Mouse (Mus musculus) heart, adult 2 months (tissue): Measurements from ENCODE around the gene Fbxw7.

Experiments
- CTCF ChIP-seq: fragments of 200-600 bp; IDR thresholded peaks from 2 replicates; pipeline ENCODE4 v1.8.1; 2022; ENCODE audit warnings: antibody characterized with exemption, mild to moderate bottlenecking, moderate library complexity
- EP300 ChIP-seq: fragments of 200-500 bp; IDR thresholded peaks from 2 replicates; pipeline ENCODE4 v1.6.1; 2011; ENCODE audit warnings: low read depth, low read length, control low read depth; ENCODE audit not compliant: insufficient read depth
- POLR2A ChIP-seq: fragments of 200-500 bp; IDR thresholded peaks from 2 replicates; pipeline ENCODE4 v1.6.1; 2011; ENCODE audit warnings: mild to moderate bottlenecking, low read depth, low read length, control low read depth; ENCODE audit not compliant: insufficient read depth

DNA sequence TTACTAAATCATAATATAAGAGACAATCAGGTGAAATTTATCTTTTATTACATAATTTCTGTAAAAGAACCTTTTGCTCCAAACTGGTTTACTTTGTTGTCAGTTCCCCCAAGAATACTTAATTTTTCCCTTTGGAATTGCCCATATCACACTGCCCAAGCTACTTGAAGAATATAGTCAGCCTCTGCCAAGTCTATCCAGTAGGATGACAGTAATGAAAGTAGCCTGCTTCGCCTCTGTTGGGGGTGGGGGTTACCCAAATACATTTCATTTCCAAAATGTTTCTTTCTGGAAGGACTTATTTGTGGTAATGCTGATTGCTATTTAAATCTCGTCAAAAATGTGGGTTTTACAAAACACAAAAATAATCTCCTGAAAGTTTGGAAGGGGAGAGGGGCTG is 136.6 kb downstream of the Fbxw7 start:
- TF ChIP-seq CTCF (no peak), POLR2A (no peak), EP300 (no peak)
